Mouse (Mus musculus): ENCODE results near the gene Vps4a. TPM values are rescaled to one million over a fixed set of nuclear protein-coding genes. Genes with fewer than 3 reads are reported as not detected.

Gene Vps4a
- total RNA-seq, 2 experiments from 2014 or later = 55.6 to 59.1 TPM

GRCm38 (mm10) chr8:107046976-107047375, 16.0 kb downstream of the Vps4a start:
- intact Hi-C loops (cut with DNase I) = no loop called here

GRCm38 (mm10) chr8:107048061-107048941, 17.3 kb downstream of the Vps4a start, which contains the start of gene Pdf:
Gene Pdf (minus strand): TSS chr8:107048614.
- intact Hi-C loops (cut with DNase I) = loop anchor here (2.0 kb wide), 1 partner anchor 18 kb away; the partner anchor contains the start of gene Vps4a

More at GRCm38 (mm10) chr8:107046976-107047375, 16.0 kb downstream of the Vps4a start:
- DNase-seq = no peak

DNA sequence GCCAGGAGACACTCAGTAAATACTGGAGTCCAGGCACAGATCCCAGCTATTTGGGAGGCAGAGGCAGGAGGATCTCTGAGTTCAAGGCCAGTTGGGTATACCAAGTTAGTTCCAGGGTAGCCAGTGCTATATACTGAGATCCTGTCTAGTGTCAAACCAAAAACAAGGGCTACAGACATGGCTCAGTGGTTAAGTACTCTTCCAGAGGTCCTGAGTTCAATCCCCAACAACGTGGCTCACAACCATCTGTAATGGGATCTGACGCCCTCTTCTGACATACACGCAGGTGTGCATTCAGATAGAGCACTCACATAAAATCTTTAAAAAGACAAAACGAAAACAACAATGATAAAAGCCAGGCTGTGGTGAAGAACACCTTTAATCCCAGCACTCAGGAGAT, 18.5 kb downstream of the Vps4a start:
- no peak for DNase-seq
- intact Hi-C loops (cut with DNase I) = loop anchor here (2.0 kb wide), 1 partner anchor 19 kb away; the partner anchor contains the start of gene Vps4a

More at GRCm38 (mm10) chr8:107048061-107048941, 17.3 kb downstream of the Vps4a start, which contains the start of gene Pdf:
- DNase-seq = peak; percentile 84 to 87

DNA sequence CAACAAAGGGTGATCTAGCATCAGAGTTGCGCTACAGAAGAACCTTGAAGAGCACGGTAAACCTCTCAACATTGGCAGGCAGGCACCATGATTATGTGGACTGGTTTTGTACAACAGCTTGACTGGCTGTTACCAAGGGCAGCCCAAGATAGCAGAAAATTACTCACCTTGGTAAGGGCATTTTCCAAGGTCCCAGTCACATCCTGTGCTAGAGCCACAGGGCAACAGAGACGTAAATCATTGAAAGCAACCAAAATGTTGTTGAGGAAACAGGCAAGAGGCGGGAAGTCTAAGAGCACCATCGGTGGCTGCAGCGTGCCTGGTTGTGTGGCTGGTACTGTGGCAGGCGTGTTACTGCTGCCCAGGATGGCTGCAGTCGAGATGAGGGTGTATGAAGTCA, 21.0 kb downstream of the Vps4a start:
- no peak for DNase-seq
- intact Hi-C loops (cut with DNase I) = no loop called here

DNA sequence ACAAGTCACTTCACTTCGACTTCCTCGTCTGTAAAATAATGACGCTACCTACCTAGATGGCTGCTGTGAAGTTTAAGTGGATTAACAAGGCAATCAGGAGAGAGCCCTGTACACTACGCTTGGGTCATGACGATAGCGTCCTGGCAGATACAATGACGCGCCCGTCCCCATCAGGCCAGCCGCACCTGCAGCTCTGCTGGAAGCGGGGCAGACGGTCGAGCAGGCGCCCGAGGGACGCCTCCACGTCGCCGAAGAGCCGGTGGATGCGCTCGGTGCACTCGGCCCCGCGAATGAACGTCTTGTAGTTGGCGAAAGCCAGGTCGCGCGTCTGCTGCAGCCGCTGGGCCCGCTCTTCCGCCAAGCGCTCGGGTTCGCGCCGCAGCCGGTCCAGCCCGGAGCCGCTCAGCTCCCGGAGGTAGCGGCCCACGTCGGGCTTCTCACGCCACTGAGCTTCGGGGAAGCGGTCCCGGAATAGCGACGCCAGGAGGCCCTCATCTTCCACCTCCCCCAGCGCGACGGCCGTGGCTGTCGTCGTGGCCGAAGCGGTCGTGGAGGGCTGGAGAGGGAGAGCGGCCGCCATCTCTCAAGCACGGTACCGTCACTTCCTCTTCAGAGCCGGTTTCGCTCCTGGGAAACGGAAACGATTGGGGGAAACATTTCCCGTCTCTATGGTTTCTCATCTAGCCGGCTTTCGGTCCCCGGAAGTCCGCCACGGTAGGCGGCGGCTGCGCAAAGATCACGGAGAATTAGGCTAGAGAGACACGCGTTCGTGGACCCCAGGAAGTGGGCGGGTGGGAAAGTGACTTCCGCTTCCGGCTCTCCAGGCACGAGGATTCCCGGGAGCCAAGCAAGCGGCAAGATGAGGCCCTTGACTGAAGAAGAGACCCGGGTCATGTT, 25.3 kb downstream of the Vps4a start, which contains the start of the genes Cog8 and Nip7:
Gene Cog8, minus strand, starts transcription at position 614 of the 897 bp plus-strand sequence.
Gene Nip7, plus strand, starts transcription at position 802 of the 897 bp plus-strand sequence.
- peak; percentile 94 to 96 for DNase-seq
- intact Hi-C loops (cut with DNase I) = no loop called here

DNA sequence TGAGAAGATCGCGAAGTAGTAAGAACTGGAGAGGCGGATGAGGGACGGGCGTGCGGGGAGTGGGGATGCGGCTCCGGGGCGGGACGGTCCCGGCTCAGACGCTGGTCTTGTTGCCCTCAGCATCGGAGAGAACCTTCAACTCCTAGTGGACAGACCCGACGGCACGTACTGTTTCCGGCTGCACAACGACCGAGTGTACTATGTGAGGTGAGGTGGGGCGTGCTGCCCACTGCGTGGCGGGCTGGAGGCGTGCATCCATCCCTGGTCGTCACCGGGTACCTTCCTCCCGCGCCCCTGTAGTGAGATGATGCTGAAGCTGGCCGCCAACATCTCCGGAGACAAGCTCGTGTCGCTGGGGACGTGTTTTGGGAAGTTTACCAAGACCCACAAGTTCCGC, 25.9 kb downstream of the Vps4a start:
- no peak for DNase-seq

GRCm38 (mm10) chr8:107062613-107063012, 31.6 kb downstream of the Vps4a start:
- no peak for DNase-seq
- intact Hi-C loops (cut with DNase I) = no loop called here

More for the DNA sequence above, 25.9 kb downstream of the Vps4a start:
- intact Hi-C loops (cut with DNase I) = no loop called here

DNA sequence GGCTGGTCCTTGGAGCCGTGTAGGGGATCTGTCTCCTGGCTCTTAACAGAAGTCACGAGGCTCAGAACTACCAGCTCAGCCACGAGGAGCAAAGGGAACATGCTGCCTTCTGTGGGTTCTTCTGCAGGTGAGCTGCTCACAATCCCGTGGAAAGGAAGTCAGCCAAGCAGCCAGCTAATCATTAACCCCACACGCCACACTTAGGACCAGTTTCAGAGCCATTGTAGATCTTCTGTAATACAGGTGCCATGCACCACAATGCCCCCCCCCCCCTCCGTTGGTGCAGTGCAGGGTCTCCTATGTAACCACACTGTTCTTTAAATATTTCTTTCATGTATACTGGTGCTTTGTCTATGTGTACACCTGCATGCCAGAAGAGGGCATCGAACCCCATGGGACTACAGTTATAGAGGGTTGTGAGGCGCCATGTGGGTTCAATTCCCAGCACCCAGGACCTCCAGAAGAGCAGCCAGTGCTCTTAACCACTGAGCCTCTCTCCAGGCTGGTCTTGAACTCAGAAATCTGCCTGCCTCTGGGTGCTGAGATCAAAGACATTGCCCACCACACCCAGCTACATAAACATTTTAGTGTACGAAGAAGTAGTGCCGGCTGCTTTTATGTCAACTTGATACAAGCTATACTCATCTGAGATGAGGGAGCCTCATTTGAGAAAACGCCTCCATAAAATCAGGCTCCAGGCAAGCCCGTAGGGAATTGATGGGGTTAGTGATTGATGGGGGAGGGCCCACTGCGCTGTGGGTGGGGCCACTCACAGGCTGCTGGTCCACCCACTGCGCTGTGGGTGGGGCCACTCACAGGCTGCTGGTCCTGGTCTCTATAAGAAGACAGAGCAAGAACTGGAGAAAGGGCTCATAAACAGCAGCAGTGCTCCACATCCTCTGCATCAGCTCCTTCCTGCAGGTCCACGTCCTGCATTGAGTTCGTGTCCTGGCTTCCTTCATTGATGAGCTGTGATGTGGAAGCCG, 34.8 kb downstream of the Vps4a start, which contains the start of gene Tmed6:
Gene Tmed6, minus strand, starts transcription at position 134 of the 986 bp plus-strand sequence.
- intact Hi-C loops (cut with DNase I) = no loop called here
- peak; percentile 12 to 16 for DNase-seq

- DNase-seq = no peak
- intact Hi-C loops (cut with DNase I) = no loop called here
Measured at GRCm38 (mm10) chr8:107073706-107074105, 42.7 kb downstream of the Vps4a start.

- DNase-seq = no peak
- intact Hi-C loops (cut with DNase I) = no loop called here
Measured at GRCm38 (mm10) chr8:107074128-107074527, 43.1 kb downstream of the Vps4a start.

DNA sequence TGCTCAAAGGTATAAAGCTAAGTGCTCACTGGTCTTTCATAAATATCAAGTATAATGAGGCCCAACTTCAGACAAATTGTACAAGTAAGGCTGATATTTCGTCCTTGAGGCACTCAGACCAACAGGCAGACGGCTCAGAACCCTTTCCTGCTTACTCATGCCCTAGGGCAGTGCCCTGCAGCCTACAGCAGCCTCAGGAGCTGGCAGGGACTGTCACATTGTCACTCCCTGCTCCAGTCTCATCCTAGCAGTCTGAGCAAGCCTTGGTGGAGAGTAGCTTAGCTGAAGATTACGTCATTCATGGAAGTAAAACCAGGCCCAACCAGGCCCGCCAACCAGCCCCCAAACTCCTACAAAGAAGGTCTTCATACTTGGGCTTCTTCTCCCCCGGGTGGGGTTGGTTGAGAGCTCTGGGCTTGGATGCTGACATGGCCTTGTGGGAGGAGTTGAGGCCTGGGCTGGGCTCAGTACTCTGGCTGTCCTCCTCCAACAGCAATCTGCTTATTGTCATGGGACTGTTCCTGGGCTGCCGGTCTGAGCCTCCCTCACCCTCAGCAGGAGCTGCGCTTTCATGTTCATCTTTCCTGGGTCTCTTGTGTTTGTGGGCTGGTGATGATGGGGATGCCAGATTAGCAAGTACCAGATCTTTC, 45.3 kb downstream of the Vps4a start:
- intact Hi-C loops (cut with DNase I) = no loop called here
- DNase-seq = peak; percentile 19 to 21

DNA sequence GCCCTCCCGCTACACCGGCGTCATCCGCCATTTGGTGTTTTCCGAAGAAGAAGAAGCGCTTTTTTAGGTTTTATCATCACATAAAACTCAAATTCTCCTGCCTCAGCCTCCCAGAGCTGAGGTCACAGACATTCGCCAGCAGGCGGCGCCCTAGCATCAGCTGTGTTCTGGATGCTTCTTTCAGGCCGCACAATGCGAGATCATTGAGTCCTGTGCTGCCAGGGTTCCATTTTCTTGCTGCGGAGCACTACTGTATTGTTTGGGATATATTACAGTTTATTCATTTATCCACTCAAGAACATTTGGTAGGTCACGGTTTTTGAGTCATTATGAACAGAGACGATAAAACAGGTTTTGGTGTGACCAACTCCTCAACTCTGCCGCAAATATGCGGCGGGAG, 54.3 kb downstream of the Vps4a start:
- intact Hi-C loops (cut with DNase I) = no loop called here
- no peak for DNase-seq

DNA sequence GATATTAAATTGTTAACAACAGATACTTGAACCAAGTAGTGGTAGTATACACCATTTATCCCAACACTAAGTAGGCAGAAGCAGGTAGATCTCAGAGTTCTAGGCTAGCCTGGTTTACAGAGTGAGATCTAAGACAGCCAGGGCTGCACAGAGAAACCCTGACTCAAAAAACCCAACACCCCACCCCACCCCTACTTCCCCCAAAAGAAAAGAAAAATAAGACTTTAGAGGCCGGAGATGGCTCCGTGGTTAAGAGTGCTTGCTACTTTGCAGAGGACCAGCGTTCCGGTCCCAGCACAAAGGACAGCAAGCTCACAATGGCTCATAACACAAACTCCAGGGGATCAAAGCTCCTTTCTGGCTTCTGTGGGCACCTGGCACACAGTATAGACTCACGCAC, 55.0 kb downstream of the Vps4a start:
- DNase-seq = no peak
- intact Hi-C loops (cut with DNase I) = no loop called here

GRCm38 (mm10) chr8:107088526-107089063, 57.6 kb downstream of the Vps4a start:
- DNase-seq = no peak
- intact Hi-C loops (cut with DNase I) = no loop called here

- no peak for DNase-seq
- intact Hi-C loops (cut with DNase I) = no loop called here
Measured at GRCm38 (mm10) chr8:107090531-107090930, 59.5 kb downstream of the Vps4a start.

Data from heart, postnatal 14 days (tissue).